20 mouse cellular contexts compared by ENCODE assay signal in genomic region chr9:105582944-105583343, GRCm38 (mm10).
"Had no signal": no experiment of that assay in that cellular context is flagged by ENCODE, and none has a peak within 500 bp of the region (broad histone marks: within the 10 kb centered on the region; RNA-seq: fewer than 3 reads in every experiment).

No protein-coding gene starts in this region.

- H3K9me3 ChIP-seq: limb, embryonic 10.5 days; limb, embryonic 13.5 days; liver, embryonic 12.5 days; liver, embryonic 15.5 days; lung, embryonic 15.5 days had no signal

- H3K27ac ChIP-seq: limb, embryonic 10.5 days; limb, embryonic 13.5 days; liver, embryonic 12.5 days; liver, embryonic 15.5 days; lung, embryonic 15.5 days had no signal

- H3K27me3 ChIP-seq: limb, embryonic 13.5 days; liver, embryonic 12.5 days; liver, embryonic 15.5 days; lung, embryonic 15.5 days had no signal

- DNase-seq: kidney, adult 18-20 months; kidney, adult 9 months; kidney, postnatal 14 days; liver; lung, adult 18-20 months; lung, postnatal 10 days; lung, postnatal 36 days; midbrain, embryonic 14.5 days; right cerebral cortex, postnatal 14 days; thymus, adult 2 months; thymus, postnatal 14 days; thymus, postnatal 4 days had no signal

- H3K4me1 ChIP-seq: limb, embryonic 10.5 days; limb, embryonic 13.5 days; liver, embryonic 12.5 days; liver, embryonic 15.5 days; lung, embryonic 15.5 days had no signal

- H3K36me3 ChIP-seq: limb, embryonic 10.5 days; limb, embryonic 13.5 days; liver, embryonic 12.5 days; liver, embryonic 15.5 days; lung, embryonic 15.5 days had no signal

- H3K4me3 ChIP-seq: limb, embryonic 10.5 days; limb, embryonic 13.5 days; liver, embryonic 12.5 days; liver, embryonic 15.5 days; lung, embryonic 15.5 days; megakaryocyte, embryonic 14.5 days had no signal

- ATAC-seq: inflammation-experienced regulatory T-cells, adult 6 months; intestine, embryonic 16.5 days; liver, embryonic 12.5 days had no signal
